Mouse (Mus musculus) limb, embryonic 10.5 days (tissue): ENCODE data around the gene Ppie. TPM values are rescaled to one million over a fixed set of nuclear protein-coding genes. Genes with fewer than 3 reads are reported as not detected.

Source experiments
- DNase-seq: peaks from one replicate; pipeline ENCODE4 v3.0.0-alpha.2; 2017; ENCODE audit warnings: low spot score
- H3K27ac ChIP-seq: fragments of 300-500 bp; sonication (generic); 2 replicates; pipeline ENCODE4 v1.5.1; 2016; ENCODE audit warnings: mild to moderate bottlenecking
- H3K27me3 ChIP-seq: fragments of 300-500 bp; sonication (generic); 2 replicates; pipeline ENCODE4 v1.6.1; 2016; ENCODE audit warnings: low read depth, mild to moderate bottlenecking; ENCODE audit not compliant: poor library complexity, severe bottlenecking
- H3K36me3 ChIP-seq: fragments of 300-500 bp; sonication (generic); 2 replicates; pipeline ENCODE4 v1.6.1; 2016; ENCODE audit warnings: mild to moderate bottlenecking, moderate library complexity
- H3K4me1 ChIP-seq: fragments of 300-500 bp; sonication (generic); 2 replicates; pipeline ENCODE4 v1.6.1; 2016
- H3K4me3 ChIP-seq: fragments of 300-500 bp; sonication (generic); 2 replicates; pipeline ENCODE4 v1.5.1; 2016; ENCODE audit warnings: mild to moderate bottlenecking, moderate library complexity
- H3K9me3 ChIP-seq: fragments of 300-500 bp; sonication (generic); replicated peaks from 2 replicates; pipeline ENCODE4 v1.6.1; 2016; ENCODE audit warnings: mild to moderate bottlenecking
- whole genome bisulfite sequencing: fragments of 180-500 bp; shearing (Covaris S2); methylation state at CpG from one replicate; pipeline ENCODE4 v1.1.7; 2016; 5-methylcytosine and 5-hydroxymethylcytosine counted together
- polyA plus RNA-seq: library from polyadenylated mRNA; unstranded; fragments of >200 nt; fragmentation: Nextera tagmentation; extraction: Ambion mirVana; gene quantifications from 2 replicates; pipeline ENCODE4 v1.2.1, GENCODE M21; 2016

The Ppie gene
- polyA plus RNA-seq, 1 experiment from 2014 or later: 133 TPM

GRCm38 (mm10) chr4:123080791-123081190 is 59.0 kb downstream of the Ppie start:
- DNase-seq: no peak
- no peaks in the 10 kb centered on the region for H3K36me3 ChIP-seq

GRCm38 (mm10) chr4:123078231-123078630 is 61.5 kb downstream of the Ppie start:
- DNase-seq: no peak
- Histone ChIP-seq H3K36me3 (no peaks in the 10 kb centered on the region), H3K4me3 (no peak overlapping the region), H3K27ac (no peak overlapping the region), H3K27me3 (peaks cover 6% of the 10 kb centered on the region; the same call in 1 of the 2 replicates), H3K4me1 (no peaks in the 10 kb centered on the region), H3K9me3 (no peaks in the 10 kb centered on the region)
- WGBS: 81% methylated on average over 4 of the region's 4 CpGs

More at GRCm38 (mm10) chr4:123080791-123081190, 59.0 kb downstream of the Ppie start:
- no peak overlapping the region for H3K27ac ChIP-seq
- 52% methylated on average over 13 of the region's 13 CpGs for WGBS
- no peaks in the 10 kb centered on the region for H3K9me3 ChIP-seq
- H3K4me3 ChIP-seq: no peak overlapping the region
- 0 out of 2 replicates have a peak, but pooled peaks cover 6% of the 10 kb centered on the region for H3K27me3 ChIP-seq
- no peaks in the 10 kb centered on the region for H3K4me1 ChIP-seq

Other genes with a start within 250 kb of the Ppie start
- gene Mfsd2a, start 178.8 kb downstream of the Ppie start, polyA plus RNA-seq: 10.1 and 10.7 TPM in 2 replicates
- gene Mycl, start 144.3 kb downstream of the Ppie start, polyA plus RNA-seq: 25.5 and 28.6 TPM in 2 replicates
- 17.7 and 17.8 TPM in 2 replicates for gene Trit1, start 123.4 kb downstream of the Ppie start, polyA plus RNA-seq
- 0.16 and 0.29 TPM in 2 replicates for gene Bmp8b, start 34.8 kb downstream of the Ppie start, polyA plus RNA-seq
- not detected in 2 replicates for gene Oxct2b, start 23.7 kb downstream of the Ppie start, polyA plus RNA-seq
- gene Hpcal4, start 43.3 kb upstream of the Ppie start, polyA plus RNA-seq: 0.28 and 0.48 TPM in 2 replicates
- gene Nt5c1a, start 61.6 kb upstream of the Ppie start, polyA plus RNA-seq: not detected in 2 replicates
- gene Heyl, start 93.6 kb upstream of the Ppie start, polyA plus RNA-seq: 1.8 and 2.2 TPM in 2 replicates
- 54.1 and 64.4 TPM in 2 replicates for gene Pabpc4, start 122.4 kb upstream of the Ppie start, polyA plus RNA-seq
- gene Oxct2a, start 183.7 kb upstream of the Ppie start, polyA plus RNA-seq: not detected in 2 replicates
- gene Bmp8a, start 203.3 kb upstream of the Ppie start, polyA plus RNA-seq: 0.19 and 0.24 TPM in 2 replicates